Mouse (Mus musculus): ENCODE measurements at regions not wholly inside any gene's neighbourhood (a gene's known extent, or its start where the extent isn't known, plus 50 kb on each side); places are given as distances from the start of the nearest gene placed in this dataset.
A peak's percentile ranks its signal among the peaks of the same experiment; 100 is the strongest.

GRCm38 (mm10) chr13:90738513-90738912, 166.6 kb downstream of the Atp6ap1l start:
- no peak for DNase-seq

- no peak for DNase-seq
Measured at GRCm38 (mm10) chr13:90733265-90733664, 171.9 kb downstream of the Atp6ap1l start.

GRCm38 (mm10) chr13:90729078-90729477, 176.1 kb downstream of the Atp6ap1l start:
- peak; percentile 19 to 58 for DNase-seq

- DNase-seq = peak in 1 of 2 experiments; percentile 3
Measured at GRCm38 (mm10) chr13:90727816-90728215, 177.3 kb downstream of the Atp6ap1l start.

- DNase-seq = peak in 1 of 2 experiments; percentile 17
Measured at GRCm38 (mm10) chr13:90725053-90725827, 179.9 kb downstream of the Atp6ap1l start.

- DNase-seq = no peak
Measured at GRCm38 (mm10) chr13:90724598-90724997, 180.6 kb downstream of the Atp6ap1l start.

GRCm38 (mm10) chr13:90723533-90723898, 181.6 kb downstream of the Atp6ap1l start:
- no peak for DNase-seq

- no peak for DNase-seq
Measured at GRCm38 (mm10) chr13:90722599-90723532, 182.3 kb downstream of the Atp6ap1l start.

- no peak for DNase-seq
Measured at GRCm38 (mm10) chr13:90684324-90684723, 220.8 kb downstream of the Atp6ap1l start.

- no peak for DNase-seq
Measured at GRCm38 (mm10) chr13:90679162-90680010, 225.8 kb downstream of the Atp6ap1l start.

DNA sequence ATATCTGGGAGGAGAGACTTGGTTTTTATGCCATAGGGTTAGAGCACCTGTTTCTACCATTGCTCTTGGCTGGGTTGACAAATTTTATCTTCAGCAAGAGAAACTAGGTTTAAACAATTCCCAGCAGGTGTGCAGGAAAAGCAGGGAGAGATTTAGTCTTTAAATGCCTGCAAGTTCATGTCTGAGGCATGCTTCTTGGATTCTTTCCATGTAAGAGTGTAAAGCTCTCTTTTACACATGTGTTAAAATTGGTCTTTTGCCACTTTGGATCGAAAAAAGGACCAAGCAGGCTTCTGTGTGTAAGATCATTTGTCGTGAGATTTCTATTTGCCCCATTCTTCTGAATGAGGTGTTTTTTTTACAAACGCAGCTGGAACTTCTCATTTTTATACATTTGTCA, 231.3 kb downstream of the Atp6ap1l start:
- no peak for DNase-seq

GRCm38 (mm10) chr13:90673079-90673478, 232.1 kb downstream of the Atp6ap1l start:
- no peak for DNase-seq

GRCm38 (mm10) chr13:90661567-90662141, 243.5 kb downstream of the Atp6ap1l start:
- DNase-seq = no peak

- no peak for DNase-seq
Measured at GRCm38 (mm10) chr13:90660950-90661349, 244.2 kb downstream of the Atp6ap1l start.

DNA sequence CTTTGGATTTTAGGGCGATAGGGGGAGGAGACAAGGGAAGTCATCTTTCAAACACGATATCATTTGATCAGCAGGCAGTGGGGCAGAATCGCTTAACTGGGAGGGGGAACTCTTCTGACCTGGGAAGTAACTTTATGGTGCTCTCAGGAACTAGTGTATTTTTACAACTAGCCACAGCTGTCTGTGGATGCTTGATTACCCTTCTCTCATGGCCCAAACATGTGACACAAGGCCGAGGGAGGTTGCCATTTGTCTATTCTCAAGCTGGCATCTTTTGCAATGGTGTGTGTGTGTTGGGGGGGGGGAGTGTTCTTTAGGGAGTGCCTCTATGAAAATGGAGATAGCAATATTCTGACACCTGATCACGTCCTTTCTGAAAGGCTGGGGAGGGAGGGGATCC, 246.1 kb downstream of the Atp6ap1l start:
- DNase-seq = no peak

GRCm38 (mm10) chr13:90646356-90646755, 258.8 kb downstream of the Atp6ap1l start:
- no peak for DNase-seq

DNA sequence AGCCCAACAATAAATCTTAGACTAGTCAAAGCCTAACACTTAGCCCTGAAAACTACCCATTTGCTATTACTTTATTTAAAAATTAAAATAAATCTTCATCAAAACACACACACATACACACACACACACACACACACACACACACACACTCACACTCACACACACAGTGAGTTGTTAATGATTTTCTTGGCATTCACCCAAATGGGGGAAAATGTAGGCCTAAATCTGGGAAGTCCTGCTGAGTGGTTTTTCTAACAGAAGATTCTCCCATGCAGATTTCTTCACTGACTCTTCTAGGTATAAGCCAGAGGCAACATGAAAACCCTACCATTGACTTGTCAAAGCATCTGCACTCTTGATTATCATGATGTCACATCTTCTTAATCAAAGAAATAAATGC, 260.9 kb downstream of the Atp6ap1l start:
- no peak for DNase-seq

DNA sequence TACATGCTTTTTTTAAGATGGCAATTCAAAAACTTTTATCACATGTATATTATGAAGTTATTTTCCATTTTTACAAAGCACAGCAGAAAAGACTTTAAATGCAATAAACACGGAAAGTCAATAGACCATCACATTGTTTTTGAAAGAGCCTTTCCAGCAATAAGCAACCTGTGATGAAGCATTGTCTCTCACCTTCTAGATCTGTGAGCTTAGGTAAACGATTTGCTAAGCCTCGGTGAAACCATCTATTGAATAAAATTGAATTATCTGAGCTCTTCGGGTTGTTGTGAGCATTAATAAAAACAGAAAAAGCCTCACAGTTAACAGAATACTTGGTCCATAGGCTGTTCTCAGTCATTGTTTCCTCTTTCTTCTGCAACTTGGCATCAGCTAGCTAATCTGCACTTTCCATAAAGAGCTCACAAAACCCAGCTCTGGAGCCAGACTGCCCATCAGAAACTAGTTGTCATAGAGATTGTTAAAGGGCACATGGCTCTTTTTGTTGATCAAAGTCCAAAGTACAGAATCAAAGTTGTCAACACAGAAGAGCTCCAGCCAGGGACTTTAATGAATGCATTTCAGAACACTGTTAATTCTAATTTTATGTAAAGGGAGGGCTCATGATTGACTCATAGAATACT, 261.5 kb downstream of the Atp6ap1l start:
- DNase-seq = no peak

DNA sequence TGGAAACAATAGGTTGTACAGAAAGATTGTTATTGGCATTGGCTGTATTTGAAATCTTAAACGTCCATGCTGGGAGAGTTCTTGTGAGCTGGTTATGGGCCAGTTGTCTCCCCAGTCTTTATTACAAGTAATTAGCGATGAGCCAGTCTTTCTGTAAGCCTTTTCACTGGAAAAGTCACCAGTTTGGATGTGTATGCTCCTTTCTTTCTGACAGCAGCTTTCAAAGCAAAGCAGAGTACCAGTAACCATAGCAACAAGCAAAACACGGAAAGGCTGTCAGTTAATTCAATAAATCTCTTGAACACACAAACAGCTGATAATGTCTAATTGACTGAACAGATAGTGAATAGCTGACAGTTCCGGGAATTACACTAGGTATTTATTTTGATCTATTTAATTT, 262.0 kb downstream of the Atp6ap1l start:
- no peak for DNase-seq

DNA sequence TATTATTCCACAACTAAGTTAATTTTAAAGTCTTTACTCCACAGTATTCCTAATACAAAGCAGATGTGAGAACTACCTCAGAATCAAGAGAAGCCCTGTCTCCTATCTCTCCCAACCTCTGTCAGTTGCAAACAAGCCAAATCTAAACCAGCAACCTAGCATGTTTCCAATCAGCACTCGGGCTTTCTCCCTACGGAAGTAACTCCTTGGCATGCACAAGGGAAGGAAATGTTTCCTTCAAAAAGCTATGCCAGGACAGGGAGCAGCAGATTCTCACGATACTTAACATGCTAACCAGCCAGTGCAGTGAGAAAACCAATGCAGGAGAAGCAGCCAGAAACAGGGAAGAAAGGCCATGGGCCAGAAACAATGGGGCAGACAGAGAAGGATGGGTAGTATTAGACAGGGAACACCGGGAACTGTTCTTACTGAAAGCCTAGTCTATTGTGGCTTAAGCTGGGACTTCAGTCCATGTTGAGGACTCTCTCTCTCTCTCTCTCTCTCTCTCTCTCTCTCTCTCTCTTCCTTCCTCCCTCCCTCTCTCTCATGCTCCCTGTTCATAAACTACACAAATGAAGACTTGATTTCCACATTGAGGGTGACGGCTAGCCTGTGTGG, 262.8 kb downstream of the Atp6ap1l start:
- peak; percentile 6 to 7 for DNase-seq

All from heart, adult 18-20 months (tissue).